Mouse (Mus musculus) heart, postnatal 0 days (tissue): ENCODE measurements at regions not wholly inside any gene's neighbourhood (a gene's known extent, or its start where the extent isn't known, plus 50 kb on each side); places are given as distances from the start of the nearest gene placed in this dataset.

Experiments used
- ATAC-seq: fragments of 200-750 bp; cut with Nextera tagmentation; 2 replicates; pipeline ENCODE4 v1.8.0; 2017; ENCODE audit warnings: low read depth, moderate number of reproducible peaks, moderate library complexity; ENCODE audit not compliant: insufficient read depth
- DNase-seq: peaks from one replicate; pipeline ENCODE4 v3.0.0-alpha.2; 2016; ENCODE audit warnings: low spot score
- H3K27ac ChIP-seq: fragments of 300-500 bp; sonication (generic); 2 replicates; pipeline ENCODE4 v1.5.1; 2014; ENCODE audit warnings: low read depth, mild to moderate bottlenecking
- H3K27me3 ChIP-seq: fragments of 300-500 bp; sonication (generic); 2 replicates; pipeline ENCODE4 v1.6.1; 2014; ENCODE audit warnings: low read length, mixed read lengths; ENCODE audit not compliant: control insufficient read depth, insufficient read depth
- H3K36me3 ChIP-seq: fragments of 300-500 bp; sonication (generic); replicated peaks from 2 replicates; pipeline ENCODE4 v1.6.1; 2014; ENCODE audit warnings: low read length, mixed read lengths; ENCODE audit not compliant: control insufficient read depth, insufficient read depth
- H3K4me1 ChIP-seq: fragments of 300-500 bp; sonication (generic); 2 replicates; pipeline ENCODE4 v1.6.1; 2014; ENCODE audit warnings: antibody characterized with exemption; ENCODE audit not compliant: control insufficient read depth, insufficient read depth
- H3K4me2 ChIP-seq: fragments of 300-500 bp; sonication (generic); 2 replicates; pipeline ENCODE4 v1.6.1; 2014; ENCODE audit warnings: low read depth, mild to moderate bottlenecking, low read length, moderate library complexity
- H3K4me3 ChIP-seq: fragments of 300-500 bp; sonication (generic); 2 replicates; pipeline ENCODE4 v1.5.1; 2014; ENCODE audit warnings: low read depth, low read length
- H3K9ac ChIP-seq: fragments of 300-500 bp; sonication (generic); replicated peaks from 2 replicates; pipeline ENCODE4 v1.6.1; 2014; ENCODE audit warnings: low read depth, low read length, mixed read lengths
- H3K9me3 ChIP-seq: fragments of 300-500 bp; sonication (generic); replicated peaks from 2 replicates; pipeline ENCODE4 v1.6.1; 2016; ENCODE audit warnings: low read length; ENCODE audit not compliant: control insufficient read depth
- CTCF ChIP-seq: IDR thresholded peaks from 2 replicates; pipeline ENCODE4 v1.5.1; 2016; ENCODE audit warnings: antibody characterized with exemption, control low read depth, low read depth
- EP300 ChIP-seq: IDR thresholded peaks from 2 replicates; pipeline ENCODE4 v1.6.1; 2016; ENCODE audit warnings: antibody characterized with exemption, low read depth
- WGBS: fragments of 180-500 bp; shearing (Covaris S2); extraction: QIAGEN DNeasy Blood & Tissue Kit; methylation state at CpG from one replicate; pipeline ENCODE4 v1.1.7; 2014; 5-methylcytosine and 5-hydroxymethylcytosine counted together

DNA sequence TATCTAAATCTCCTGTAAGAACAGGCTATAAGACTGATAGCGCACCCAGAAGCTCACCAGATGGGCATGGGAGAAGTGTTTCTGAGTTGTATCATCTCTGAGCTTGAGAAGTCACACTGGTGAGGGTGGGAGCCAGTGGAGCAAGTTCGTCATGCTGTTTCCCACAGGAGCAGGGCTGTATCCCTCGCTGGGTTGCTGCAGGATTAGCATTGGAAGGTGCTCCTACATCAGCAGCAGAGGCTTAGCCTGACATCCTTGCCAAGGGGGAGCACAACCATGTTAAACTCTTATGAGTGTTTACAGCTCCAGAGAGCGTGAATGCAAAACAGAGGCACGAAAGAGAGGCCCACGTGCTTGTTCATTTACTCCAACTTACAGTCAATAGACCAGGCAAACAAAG, 395.4 kb upstream of the Atp11b start:
- TF ChIP-seq CTCF (no peak), EP300 (no peak)

DNA sequence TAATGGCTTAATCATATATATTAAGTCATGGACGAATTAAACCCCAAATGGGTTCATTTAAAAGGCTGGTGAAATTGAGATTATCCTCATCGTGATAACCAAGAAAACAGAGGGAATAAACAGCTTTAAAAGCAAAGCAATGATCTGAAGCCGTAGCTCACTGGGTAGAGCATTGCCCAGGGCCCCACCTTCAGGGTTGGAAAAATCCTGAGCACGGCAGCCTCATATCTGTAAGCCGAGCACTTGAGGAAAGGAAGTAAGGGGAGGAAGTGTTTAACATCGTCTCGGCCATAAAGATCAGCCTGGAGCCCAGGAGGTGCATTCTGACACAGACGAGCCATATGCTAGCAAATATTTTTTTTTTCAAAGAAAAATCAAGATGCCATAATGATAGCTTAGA, 394.6 kb upstream of the Atp11b start:
- Histone ChIP-seq H3K27ac (no peak overlapping the region), H3K27me3 (no peaks in the 10 kb centered on the region), H3K9me3 (no peaks in the 10 kb centered on the region), H3K4me1 (no peaks in the 10 kb centered on the region), H3K4me3 (no peak overlapping the region), H3K4me2 (no peak overlapping the region), H3K9ac (no peak overlapping the region), H3K36me3 (no peaks in the 10 kb centered on the region)
- WGBS: 32% methylated on average over 8 of the region's 8 CpGs
- TF ChIP-seq EP300 (no peak), CTCF (no peak)
- DNase-seq: no peak
- no peak for ATAC-seq

More for the DNA sequence above, 395.4 kb upstream of the Atp11b start:
- H3K9ac ChIP-seq: no peak overlapping the region
- H3K36me3 ChIP-seq: no peaks in the 10 kb centered on the region
- H3K4me2 ChIP-seq: no peak overlapping the region
- no peaks in the 10 kb centered on the region for H3K4me1 ChIP-seq
- H3K27me3 ChIP-seq: no peaks in the 10 kb centered on the region
- H3K4me3 ChIP-seq: no peak overlapping the region
- WGBS: 72% methylated on average over 6 of the region's 6 CpGs
- no peaks in the 10 kb centered on the region for H3K9me3 ChIP-seq
- no peak for DNase-seq
- H3K27ac ChIP-seq: no peak overlapping the region
- no peak for ATAC-seq

DNA sequence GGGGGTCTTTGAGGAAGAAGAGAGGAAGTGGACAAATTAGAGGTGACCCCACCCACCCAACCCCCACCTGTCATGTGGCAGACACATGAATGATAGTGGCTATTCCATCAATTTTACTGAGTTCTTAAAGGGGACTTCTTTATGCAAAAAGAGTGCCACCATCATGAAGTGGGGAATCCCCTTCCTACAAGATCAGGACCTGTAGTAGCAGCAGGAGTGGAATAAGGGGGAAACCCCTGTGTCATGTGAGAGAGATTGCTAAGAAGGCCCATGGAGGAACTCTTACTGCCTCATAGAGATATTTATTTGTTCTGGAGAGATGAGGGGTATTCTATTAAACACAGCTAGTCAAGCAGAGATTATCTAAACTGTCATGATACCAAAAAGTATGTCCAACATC, 393.4 kb upstream of the Atp11b start:
- DNase-seq (no peak), ATAC-seq (no peak)
- Histone ChIP-seq H3K4me1 (no peaks in the 10 kb centered on the region), H3K9ac (no peak overlapping the region), H3K4me2 (no peak overlapping the region), H3K36me3 (no peaks in the 10 kb centered on the region), H3K27me3 (no peaks in the 10 kb centered on the region), H3K4me3 (no peak overlapping the region), H3K9me3 (no peaks in the 10 kb centered on the region), H3K27ac (no peak overlapping the region)
- TF ChIP-seq CTCF (no peak), EP300 (no peak)

DNA sequence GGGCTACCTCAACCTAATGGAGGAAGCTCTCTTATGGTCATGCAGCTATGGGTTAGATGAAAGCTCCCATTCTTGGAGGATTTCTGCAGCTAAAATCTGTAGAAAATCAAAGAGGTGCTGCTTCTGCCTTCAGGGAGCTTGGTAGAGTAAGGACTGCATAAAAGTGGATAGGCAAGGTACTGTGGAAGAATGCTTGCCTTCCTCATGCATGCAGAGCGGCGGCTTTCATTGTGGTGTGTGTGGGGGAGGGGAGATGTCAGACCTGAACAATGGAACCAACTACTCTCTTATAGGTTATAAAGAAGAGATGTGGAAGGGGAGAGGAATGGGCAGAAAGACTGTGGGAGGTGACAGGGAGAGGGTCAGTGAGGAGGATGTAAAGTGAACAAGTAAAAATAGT, 392.8 kb upstream of the Atp11b start:
- no peak for ATAC-seq
- no peak for DNase-seq
- Histone ChIP-seq H3K4me3 (no peak overlapping the region), H3K9ac (no peak overlapping the region), H3K36me3 (no peaks in the 10 kb centered on the region), H3K27me3 (no peaks in the 10 kb centered on the region), H3K4me1 (no peaks in the 10 kb centered on the region), H3K4me2 (no peak overlapping the region), H3K9me3 (no peaks in the 10 kb centered on the region), H3K27ac (no peak overlapping the region)
- 87% methylated on average over 2 of the region's 2 CpGs for WGBS
- TF ChIP-seq CTCF (no peak), EP300 (no peak)

DNA sequence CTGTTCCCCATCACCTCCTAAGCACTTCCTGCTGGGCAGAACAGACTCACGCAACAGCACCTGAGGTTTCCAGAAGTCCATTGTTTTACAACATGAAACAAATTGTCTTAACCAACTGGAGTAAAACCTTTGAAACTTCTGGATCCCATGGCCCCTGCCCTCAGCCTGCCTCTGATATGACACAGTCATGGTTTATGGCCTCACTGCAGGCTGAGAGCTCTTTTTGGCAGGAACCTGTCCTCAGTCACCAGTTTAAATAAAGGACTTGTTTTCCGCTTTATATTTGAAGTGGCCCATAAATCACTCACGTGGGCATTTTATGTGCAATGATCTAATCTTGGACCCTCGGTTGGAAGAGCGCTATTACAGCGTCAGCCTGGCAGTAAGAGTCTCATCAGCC, 388.5 kb upstream of the Atp11b start:
- DNase-seq (no peak), ATAC-seq (no peak)
- no peak overlapping the region for H3K4me3 ChIP-seq
- no peaks in the 10 kb centered on the region for H3K9me3 ChIP-seq
- no peaks in the 10 kb centered on the region for H3K4me1 ChIP-seq
- H3K27ac ChIP-seq: no peak overlapping the region
- no peak for TF ChIP-seq CTCF
- TF ChIP-seq EP300: no peak
- no peak overlapping the region for H3K4me2 ChIP-seq
- no peaks in the 10 kb centered on the region for H3K27me3 ChIP-seq
- 82% methylated on average over 6 of the region's 6 CpGs for WGBS
- H3K9ac ChIP-seq: no peak overlapping the region
- no peaks in the 10 kb centered on the region for H3K36me3 ChIP-seq

DNA sequence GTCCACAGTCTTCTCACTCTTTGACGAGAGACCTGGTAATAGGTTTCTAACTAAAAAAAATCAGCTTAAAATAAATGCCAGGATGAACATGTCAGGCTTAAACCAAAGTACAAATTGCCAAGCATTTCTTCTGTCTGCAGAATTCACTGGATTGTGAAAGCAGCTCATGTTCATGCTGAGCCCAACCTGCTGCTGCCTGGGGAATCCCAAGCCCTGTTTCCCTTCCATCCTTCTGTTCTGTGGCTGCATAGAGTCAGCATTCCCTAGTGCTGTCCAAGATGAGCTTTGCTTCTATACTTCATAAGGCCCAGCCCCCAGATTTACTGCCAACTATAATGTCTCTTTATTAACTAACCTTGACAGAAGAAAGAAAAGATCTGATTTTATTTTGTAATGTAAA, 381.6 kb upstream of the Atp11b start:
- 69% methylated on average over 1 of the region's 1 CpGs for WGBS

More for the DNA sequence above, 381.6 kb upstream of the Atp11b start:
- H3K9me3 ChIP-seq: no peaks in the 10 kb centered on the region
- no peak for TF ChIP-seq CTCF
- TF ChIP-seq EP300: no peak
- ATAC-seq: no peak
- H3K4me2 ChIP-seq: no peak overlapping the region
- H3K4me3 ChIP-seq: no peak overlapping the region
- DNase-seq: no peak
- H3K27ac ChIP-seq: no peak overlapping the region
- no peak overlapping the region for H3K9ac ChIP-seq
- no peaks in the 10 kb centered on the region for H3K36me3 ChIP-seq
- no peaks in the 10 kb centered on the region for H3K4me1 ChIP-seq
- H3K27me3 ChIP-seq: no peaks in the 10 kb centered on the region
